Mouse (Mus musculus) liver, embryonic 14.5 days (tissue): ENCODE measurements at regions not wholly inside any gene's neighbourhood (a gene's known extent, or its start where the extent isn't known, plus 50 kb on each side); places are given as distances from the start of the nearest gene placed in this dataset.

Experiments
- ATAC-seq: fragments of 200-750 bp; cut with Nextera tagmentation; 2 replicates; pipeline ENCODE4 v1.8.0; 2017; ENCODE audit warnings: moderate number of reproducible peaks, mild to moderate bottlenecking, moderate library complexity; ENCODE audit not compliant: insufficient read depth
- DNase-seq, 3 experiments: peaks; one replicate each; pipeline ENCODE4 v3.0.0-alpha.2; 2012 to 2013; ENCODE audit warnings: low read depth in 3 of 3, low spot score in 3 of 3
- H3K27ac ChIP-seq: fragments of 300-500 bp; sonication (generic); 2 replicates; pipeline ENCODE4 v1.5.1; 2014; ENCODE audit warnings: moderate library complexity, mild to moderate bottlenecking, control low read depth, inconsistent platforms
- H3K27me3 ChIP-seq: fragments of 300-500 bp; sonication (generic); 2 replicates; pipeline ENCODE4 v1.6.1; 2014; ENCODE audit warnings: mild to moderate bottlenecking, low read length, moderate library complexity; ENCODE audit not compliant: control insufficient read depth, insufficient read depth
- H3K36me3 ChIP-seq: fragments of 300-500 bp; sonication (generic); replicated peaks from 2 replicates; pipeline ENCODE4 v1.6.1; 2014; ENCODE audit warnings: low read depth; ENCODE audit not compliant: control insufficient read depth, insufficient read depth
- H3K4me1 ChIP-seq, 2 experiments: fragments of 200-500 bp in 1 of 2; fragments of 300-500 bp in 1 of 2; sonication (generic) in 1 of 2; replicated peaks; 2 replicates each; pipeline ENCODE4 v1.6.1; 2012 to 2014; ENCODE audit warnings: antibody characterized with exemption in 1 of 2, inconsistent platforms in 1 of 2, low read length in 1 of 2; ENCODE audit not compliant: control insufficient read depth in 2 of 2, insufficient read depth in 2 of 2
- H3K4me2 ChIP-seq: fragments of 300-500 bp; sonication (generic); 2 replicates; pipeline ENCODE4 v1.6.1; 2014; ENCODE audit warnings: low read depth, mild to moderate bottlenecking, control low read depth, moderate library complexity
- H3K4me3 ChIP-seq, 2 experiments: fragments of 200-500 bp in 1 of 2; fragments of 300-500 bp in 1 of 2; sonication (generic) in 1 of 2; 2 replicates each; pipeline ENCODE4 v1.5.1; 2012 to 2014; ENCODE audit warnings: low read depth in 2 of 2, low read length in 2 of 2, mild to moderate bottlenecking in 2 of 2, control low read depth in 1 of 2, inconsistent platforms in 1 of 2, moderate library complexity in 1 of 2; ENCODE audit not compliant: insufficient read depth in 1 of 2
- H3K9ac ChIP-seq: fragments of 300-500 bp; sonication (generic); replicated peaks from 2 replicates; pipeline ENCODE4 v1.6.1; 2014; ENCODE audit warnings: mild to moderate bottlenecking, control low read depth, moderate library complexity
- H3K9me3 ChIP-seq: fragments of 300-500 bp; sonication (generic); 2 replicates; pipeline ENCODE4 v1.6.1; 2016; ENCODE audit warnings: low read length, mixed read lengths; ENCODE audit not compliant: control insufficient read depth
- CTCF ChIP-seq: IDR thresholded peaks from 2 replicates; pipeline ENCODE4 v1.5.1; 2016; ENCODE audit warnings: antibody characterized with exemption, low read depth, control low read depth
- EP300 ChIP-seq: IDR thresholded peaks from 2 replicates; pipeline ENCODE4 v1.6.1; 2016; ENCODE audit warnings: antibody characterized with exemption, low read depth
- WGBS: fragments of 180-500 bp; shearing (Covaris S2); extraction: QIAGEN DNeasy Blood & Tissue Kit; methylation state at CpG from one replicate; pipeline ENCODE4 v1.1.7; 2014; ENCODE audit not compliant: insufficient replicate concordance; 5-methylcytosine and 5-hydroxymethylcytosine counted together

DNA sequence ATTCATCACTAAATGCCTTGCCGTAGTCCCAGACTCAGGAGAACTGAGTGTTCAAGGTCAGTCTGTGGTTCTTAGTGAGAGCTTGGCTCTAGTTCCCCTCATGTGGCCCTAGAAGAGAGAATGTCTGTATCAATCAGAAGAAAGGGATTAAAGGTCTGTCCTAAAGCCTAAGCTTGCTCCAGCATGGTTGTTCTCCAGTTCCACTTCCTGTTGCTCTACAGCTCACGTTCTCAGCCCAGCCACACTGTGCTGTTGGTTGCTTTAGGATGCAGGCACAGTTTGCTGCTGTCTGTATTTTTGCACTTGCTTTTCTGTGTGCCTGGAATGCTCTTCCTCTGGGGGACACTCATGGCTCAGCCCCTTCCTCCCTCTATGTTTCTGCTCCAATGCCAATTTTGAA, 150.4 kb upstream of the Eci2 start:
- Histone ChIP-seq H3K27ac (no peak overlapping the region), H3K9me3 (no peaks in the 10 kb centered on the region), H3K9ac (no peak overlapping the region), H3K4me3 (no peak overlapping the region), H3K36me3 (no peaks in the 10 kb centered on the region), H3K27me3 (no peaks in the 10 kb centered on the region), H3K4me1 (0 out of 4 replicates have a peak, but pooled peaks cover 0 to 3% of the 10 kb centered on the region in 2 experiments), H3K4me2 (no peak overlapping the region)
- WGBS: 27% methylated on average over 2 of the region's 2 CpGs
- no peak for DNase-seq
- no peak for TF ChIP-seq CTCF
- no peak for TF ChIP-seq EP300
- ATAC-seq: no peak

- no peaks in the 10 kb centered on the region for H3K27me3 ChIP-seq
- TF ChIP-seq EP300 (no peak), CTCF (no peak)
- no peaks in the 10 kb centered on the region for H3K36me3 ChIP-seq
- no peaks in the 10 kb centered on the region; a peak in 1 of 4 replicates for H3K4me1 ChIP-seq
- no peak overlapping the region for H3K9ac ChIP-seq
- 0 out of 2 replicates have a peak, but pooled peaks have one; percentile 23 for ATAC-seq
- H3K27ac ChIP-seq: no peak overlapping the region
- no peaks in the 10 kb centered on the region for H3K9me3 ChIP-seq
- no peak overlapping the region for H3K4me3 ChIP-seq
- peak in 1 of 3 experiments; percentile 17 for DNase-seq
- 15% methylated on average over 16 of the region's 16 CpGs for WGBS
- no peak overlapping the region for H3K4me2 ChIP-seq
These were observed 162.3 kb upstream of the Eci2 start for GRCm38 (mm10) chr13:35189028-35189711.

DNA sequence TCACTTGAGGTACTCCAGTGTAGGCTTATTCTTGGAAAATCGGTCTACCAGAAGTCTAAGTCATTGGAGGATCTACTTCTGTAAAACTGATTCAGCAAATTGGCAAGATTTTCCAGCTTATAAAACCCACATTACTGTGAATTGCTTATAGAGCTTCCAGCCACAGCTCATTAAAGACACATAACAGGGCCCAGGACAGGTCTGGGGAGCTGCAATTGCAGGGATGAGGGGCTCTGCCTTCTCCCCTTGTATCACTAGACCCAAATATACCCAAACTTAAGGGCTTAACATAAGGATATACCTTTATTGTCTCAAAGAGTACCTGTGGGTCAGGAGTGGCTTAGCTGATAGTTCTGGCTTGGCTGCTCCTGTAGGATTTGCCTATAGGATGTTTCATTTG, 175.2 kb upstream of the Eci2 start:
- no peak for ATAC-seq
- Histone ChIP-seq H3K27me3 (no peaks in the 10 kb centered on the region), H3K27ac (no peak overlapping the region), H3K9ac (no peak overlapping the region), H3K4me2 (no peak overlapping the region), H3K36me3 (no peaks in the 10 kb centered on the region), H3K4me1 (no peaks in the 10 kb centered on the region), H3K9me3 (no peaks in the 10 kb centered on the region), H3K4me3 (no peak overlapping the region)
- no peak for DNase-seq
- TF ChIP-seq CTCF (no peak), EP300 (no peak)
- 56% methylated on average over 1 of the region's 1 CpGs for WGBS

GRCm38 (mm10) chr13:35208319-35208718, 181.4 kb upstream of the Eci2 start:
- Histone ChIP-seq H3K27me3 (no peaks in the 10 kb centered on the region), H3K4me3 (no peak overlapping the region), H3K4me1 (peaks cover 0 to 3% of the 10 kb centered on the region in 2 experiments; a peak in 1 of 4 replicates), H3K9ac (no peak overlapping the region), H3K27ac (no peak overlapping the region), H3K4me2 (no peak overlapping the region), H3K36me3 (no peaks in the 10 kb centered on the region), H3K9me3 (no peaks in the 10 kb centered on the region)
- 43% methylated on average over 3 of the region's 3 CpGs for WGBS
- no peak for ATAC-seq
- DNase-seq: no peak
- TF ChIP-seq EP300 (no peak), CTCF (no peak)

- no peak for ATAC-seq
- Histone ChIP-seq H3K4me1 (peaks cover 0 to 3% of the 10 kb centered on the region in 2 experiments; a peak in 1 of 4 replicates), H3K9me3 (no peaks in the 10 kb centered on the region), H3K27ac (no peak overlapping the region), H3K36me3 (no peaks in the 10 kb centered on the region), H3K4me2 (no peak overlapping the region), H3K27me3 (no peaks in the 10 kb centered on the region), H3K4me3 (no peak overlapping the region), H3K9ac (no peak overlapping the region)
- 6% methylated on average over 4 of the region's 4 CpGs for WGBS
- DNase-seq: no peak
- TF ChIP-seq EP300 (no peak), CTCF (no peak)
These were observed 182.7 kb upstream of the Eci2 start for GRCm38 (mm10) chr13:35209551-35209950.
